Mouse (Mus musculus) embryo, embryonic 9.5 days (tissue): ENCODE results near the gene Ptpre.
"Not testable (repeated sequence)": the region's sequence is repeated elsewhere in the genome, so short reads cannot be mapped to it uniquely, and the experiment has no call there.

Experiments used
- DNase-seq: peaks from one replicate; pipeline ENCODE4 v3.0.0-alpha.2; 2017; ENCODE audit errors: extremely low spot score

Ptpre gene

DNA sequence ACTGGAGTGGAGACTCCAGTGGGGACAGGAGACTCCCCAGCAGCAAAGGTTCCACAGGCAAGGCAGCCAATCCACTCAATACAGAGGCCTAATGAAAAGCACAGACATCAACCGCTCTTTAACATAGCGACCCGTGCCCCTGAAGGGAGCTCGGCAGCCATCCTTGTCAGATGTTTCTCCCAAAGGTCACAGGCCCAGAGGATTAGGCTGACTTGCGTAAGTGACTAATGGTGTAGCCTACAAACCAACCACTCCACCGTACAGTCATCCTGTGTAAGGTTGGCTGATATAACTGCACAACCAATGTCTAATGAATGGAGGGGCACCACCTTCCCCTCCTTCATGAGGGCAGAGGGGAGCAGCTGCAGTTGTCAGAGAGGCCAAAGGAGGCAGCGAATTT is 152.1 kb downstream of the Ptpre start:
- no peak for DNase-seq

DNA sequence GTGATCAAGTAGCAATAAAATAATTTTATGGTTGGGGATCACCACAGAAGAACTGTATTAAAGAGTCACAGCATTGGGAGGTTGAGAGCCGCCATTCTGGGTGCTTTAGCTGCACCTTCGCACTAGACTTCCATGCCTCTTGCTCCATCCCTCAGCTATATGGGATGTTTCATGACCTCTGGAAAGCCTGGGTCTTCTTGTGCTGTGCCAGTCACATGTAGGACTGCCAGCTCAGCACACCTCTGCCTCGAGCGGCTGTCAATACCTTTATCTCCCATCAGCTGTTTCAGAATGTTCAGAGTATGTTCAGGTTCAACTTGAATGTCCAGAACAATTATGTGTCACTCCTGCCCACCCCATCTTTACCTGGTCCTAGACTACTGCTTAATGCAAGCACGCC is 154.7 kb downstream of the Ptpre start:
- no peak for DNase-seq

DNA sequence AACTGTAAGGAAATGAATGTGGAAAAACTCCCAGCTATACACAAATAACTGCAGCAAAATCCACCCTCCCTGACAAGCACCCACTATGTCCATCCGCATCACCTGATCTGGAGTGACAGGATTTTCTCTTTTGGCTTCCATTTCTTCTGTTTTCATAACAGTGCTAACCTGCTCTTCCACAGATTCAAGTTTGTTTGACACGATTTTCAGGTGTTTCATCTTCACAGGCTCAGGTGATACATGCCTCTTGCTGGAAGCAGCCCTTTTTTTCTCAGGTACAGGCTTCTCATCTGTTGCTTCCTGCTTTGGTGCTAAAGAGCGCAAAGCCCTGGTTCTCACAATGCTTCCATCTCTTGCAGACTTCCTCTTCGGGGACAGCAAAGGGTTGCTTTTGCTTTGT is 156.8 kb downstream of the Ptpre start:
- no peak for DNase-seq

DNA sequence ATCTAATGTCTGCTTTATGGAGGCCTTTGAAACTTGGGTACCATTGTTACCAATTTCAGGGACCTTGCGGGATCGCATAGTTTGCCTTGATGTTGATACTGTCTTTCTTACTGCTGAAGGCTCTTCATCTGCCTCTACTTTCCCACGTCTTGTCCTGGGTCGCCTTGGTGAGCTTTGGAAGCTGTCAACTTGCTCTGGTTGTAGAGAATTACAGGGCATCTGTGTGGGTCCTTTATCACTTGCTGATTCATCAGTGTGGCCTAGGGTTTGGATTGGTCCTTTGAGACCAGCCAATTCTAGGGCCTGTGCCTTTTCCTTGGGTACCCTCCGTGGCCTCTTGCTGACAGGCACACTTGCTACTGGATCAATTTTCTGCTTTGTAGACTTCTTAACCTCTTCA is 157.5 kb downstream of the Ptpre start:
- DNase-seq: no peak

DNA sequence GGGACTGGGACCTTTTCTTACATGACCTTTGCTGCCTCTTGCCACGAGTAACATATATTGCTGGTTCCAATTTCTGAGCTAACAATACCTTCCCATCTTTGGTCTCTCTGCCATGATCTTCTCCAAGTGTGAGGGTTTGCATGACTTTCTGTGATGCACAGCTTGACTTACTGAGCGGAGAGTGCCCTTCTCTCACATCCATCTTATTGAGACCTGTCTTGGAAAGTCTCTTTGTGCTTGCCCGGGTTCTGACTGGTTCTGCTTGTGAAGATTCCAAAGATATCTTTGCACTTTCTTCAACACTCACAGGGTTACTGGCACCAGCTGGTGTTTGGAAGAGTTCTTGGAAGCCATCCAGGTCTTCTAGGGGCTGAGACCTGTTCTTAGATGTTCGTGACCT is 158.8 kb downstream of the Ptpre start:
- DNase-seq: no peak

DNA sequence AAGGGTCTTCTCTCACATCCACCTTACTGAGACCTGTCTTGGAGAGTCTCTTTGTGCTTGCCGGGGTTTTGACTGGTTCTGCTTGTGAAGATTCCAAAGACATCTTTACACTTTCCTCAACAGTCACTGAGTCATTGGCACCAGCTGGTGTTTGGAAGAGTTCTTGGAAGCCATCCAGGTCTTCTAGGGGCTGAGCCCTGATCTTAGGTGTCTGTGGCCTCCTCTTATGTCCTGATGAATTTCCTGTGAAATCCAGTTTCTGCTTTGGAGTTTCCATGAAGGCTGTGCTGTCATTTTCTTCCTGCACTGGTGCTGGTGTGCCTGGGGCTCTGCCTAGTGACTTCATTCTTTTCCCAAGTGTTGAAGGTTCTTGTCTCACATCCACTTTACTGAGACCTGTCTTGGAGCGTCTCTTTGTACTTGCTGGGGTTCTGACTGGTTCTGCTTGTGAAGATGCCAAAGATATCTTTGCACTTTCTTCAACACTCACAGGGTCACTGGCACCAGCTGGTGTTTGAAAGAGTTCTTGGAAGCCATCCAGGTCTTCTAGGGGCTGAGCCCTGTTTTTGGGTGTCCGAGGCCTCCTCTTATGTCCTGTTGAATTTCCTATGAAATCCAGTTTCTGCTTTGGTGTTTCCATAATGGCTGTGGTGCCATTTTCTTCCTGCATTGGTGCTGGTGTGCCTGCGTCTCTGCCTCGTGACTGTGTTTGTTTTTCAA is 159.9 kb downstream of the Ptpre start:
- DNase-seq: not testable (repeated sequence)

DNA sequence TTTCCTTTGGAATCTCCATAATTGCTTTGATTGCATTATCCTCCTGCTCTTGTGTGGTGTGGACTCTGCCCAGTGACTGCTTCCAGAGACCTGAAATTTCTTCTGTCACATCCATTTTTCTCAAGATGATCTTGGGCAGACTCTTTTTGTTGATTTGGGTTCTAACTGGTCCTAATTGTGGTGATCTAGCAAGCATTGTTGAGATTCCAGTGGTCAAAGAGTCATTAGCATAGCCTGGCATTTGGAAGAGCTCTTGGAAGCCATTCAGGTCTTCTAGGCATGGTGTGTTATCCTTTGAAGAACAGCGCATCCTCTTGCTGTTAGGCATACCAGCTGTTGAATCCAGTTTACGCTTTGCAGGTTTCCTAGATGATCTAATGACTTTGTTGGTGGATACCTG is 161.1 kb downstream of the Ptpre start:
- DNase-seq: no peak

DNA sequence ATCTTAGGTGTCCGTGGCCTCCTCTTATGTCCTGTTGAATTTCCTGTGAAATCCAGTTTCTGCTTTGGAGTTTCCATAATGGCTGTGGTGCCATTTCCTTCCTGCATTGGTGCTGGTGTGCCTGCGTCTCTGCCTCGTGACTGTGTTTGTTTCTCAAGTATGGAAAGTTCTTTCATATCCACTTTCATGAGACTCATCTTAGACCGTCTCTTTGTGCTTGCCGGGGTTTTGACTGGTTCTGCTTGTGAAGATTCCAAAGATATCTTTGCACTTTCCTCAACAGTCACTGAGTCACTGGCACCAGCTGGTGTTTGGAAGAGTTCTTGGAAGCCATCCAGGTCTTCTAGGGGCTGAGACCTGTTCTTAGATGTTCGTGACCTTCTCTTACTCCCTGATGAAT is 162.1 kb downstream of the Ptpre start:
- not testable (repeated sequence) for DNase-seq

DNA sequence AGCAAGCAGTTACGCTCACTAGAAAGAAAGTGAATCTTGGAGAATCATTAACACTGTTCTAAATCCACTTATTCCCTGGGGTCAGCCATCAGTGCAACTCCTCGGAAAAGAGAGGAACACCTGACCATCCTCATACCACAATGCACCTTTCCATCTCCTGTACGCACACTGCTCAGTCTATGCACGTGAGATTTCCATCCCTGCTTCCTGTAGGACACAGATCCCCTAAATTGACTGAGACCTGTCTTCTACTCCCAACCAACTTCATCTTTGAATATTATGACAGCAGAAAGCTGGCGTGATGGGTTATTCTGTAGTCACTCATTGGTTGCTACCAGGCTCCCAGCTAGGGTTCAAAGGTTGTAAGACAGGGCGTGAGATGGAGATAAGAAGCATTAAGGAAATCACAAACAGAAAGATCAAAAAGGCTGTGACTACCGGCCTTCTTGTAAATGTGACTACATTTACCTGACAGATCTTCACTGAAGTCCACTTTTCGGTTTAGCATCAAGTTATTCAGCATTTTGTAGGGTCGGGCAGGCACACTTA is 166.4 kb downstream of the Ptpre start:
- DNase-seq: no peak

DNA sequence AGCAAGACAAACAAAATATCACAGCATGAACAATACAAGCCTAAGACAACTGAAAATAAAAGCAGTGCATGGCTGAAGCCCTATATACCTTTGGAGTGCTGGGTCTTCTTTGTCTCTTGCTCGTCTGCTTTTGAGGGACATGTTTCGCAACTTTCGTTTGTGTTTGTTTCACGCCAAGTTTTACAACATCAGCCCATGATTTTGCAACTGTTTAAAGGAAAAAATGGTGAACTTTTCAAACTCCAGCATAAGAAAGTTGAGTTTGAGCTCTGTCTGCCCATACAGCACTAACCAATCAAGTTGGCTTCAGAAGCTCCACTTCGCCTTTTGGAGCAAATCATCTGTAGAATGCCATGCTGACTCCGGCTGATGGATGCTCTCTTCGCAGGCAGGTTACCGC is 167.0 kb downstream of the Ptpre start:
- no peak for DNase-seq

DNA sequence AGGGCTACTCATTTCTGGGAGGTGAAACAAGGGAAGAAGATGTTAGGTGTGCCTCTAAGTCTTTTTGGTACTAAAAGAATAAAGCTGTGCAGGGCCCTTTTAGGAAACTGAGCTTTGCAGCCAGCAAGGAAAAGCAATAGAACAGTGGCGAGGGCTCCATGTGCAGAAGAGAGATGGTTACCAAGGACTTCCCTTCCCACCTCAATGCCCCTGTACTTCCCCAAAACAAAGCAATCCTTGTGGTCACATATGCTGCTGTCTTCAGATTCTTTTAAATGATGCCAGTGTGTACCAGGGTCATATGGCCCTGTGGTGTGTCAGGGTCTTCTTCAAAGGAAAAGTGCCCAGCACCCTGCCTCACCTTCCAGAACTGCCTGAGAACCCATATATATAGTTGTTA is 167.8 kb downstream of the Ptpre start:
- DNase-seq: no peak

DNA sequence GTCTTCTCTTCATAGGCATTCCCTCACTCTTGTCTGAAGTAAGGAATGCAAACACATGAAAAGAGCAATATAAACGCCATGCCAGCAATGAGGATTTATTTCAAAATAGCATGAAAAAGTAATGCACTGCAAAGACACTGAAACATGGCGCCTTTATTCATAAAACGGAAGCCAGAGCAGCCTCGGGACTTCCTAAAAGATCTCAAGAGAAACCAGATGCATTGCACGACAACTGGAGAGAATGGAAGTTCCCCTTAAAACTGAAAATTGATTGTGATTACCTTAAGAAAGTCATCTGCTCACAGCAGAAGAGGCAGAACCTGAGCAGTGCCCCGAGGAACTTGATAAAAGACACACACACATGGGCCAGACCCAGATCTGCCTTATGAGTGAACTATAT is 168.5 kb downstream of the Ptpre start:
- no peak for DNase-seq

DNA sequence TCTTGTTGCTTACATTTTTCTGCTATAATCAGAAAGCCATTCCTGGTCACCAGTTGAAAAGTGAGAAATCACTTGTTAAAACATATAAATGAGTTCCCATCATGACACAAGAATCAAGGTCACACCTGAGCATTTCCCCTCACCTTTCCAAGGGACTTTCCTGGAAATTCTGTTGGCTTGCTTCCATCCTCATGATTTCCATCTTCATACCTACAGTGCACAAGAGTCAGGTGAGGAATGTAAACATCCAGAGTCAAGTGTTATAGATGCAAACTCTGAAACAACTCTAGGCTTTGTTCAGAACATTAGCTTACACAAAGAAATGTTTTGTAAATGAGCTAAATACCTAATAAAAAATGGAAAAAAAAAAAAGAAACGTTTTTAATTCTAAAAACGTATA is 173.4 kb downstream of the Ptpre start:
- no peak for DNase-seq

DNA sequence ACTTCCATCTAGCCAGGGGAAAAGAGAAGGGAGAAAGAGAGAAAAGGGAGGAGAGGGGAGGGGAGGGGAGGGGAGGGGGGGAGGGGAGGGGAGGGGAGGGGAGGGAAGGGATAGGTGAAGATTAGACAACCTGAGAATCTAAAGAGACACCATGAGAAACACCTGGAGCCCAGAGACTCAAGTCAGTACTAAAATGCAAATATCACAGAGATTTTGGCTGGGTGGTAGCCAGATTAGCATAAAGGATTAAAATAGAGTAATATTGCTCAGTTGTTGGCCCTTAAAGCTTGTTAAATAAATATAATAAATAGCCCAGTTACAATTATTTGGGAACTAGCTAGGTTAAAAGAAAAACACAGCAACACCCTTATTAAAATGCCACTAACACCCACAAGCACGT is 175.3 kb downstream of the Ptpre start:
- no peak for DNase-seq

DNA sequence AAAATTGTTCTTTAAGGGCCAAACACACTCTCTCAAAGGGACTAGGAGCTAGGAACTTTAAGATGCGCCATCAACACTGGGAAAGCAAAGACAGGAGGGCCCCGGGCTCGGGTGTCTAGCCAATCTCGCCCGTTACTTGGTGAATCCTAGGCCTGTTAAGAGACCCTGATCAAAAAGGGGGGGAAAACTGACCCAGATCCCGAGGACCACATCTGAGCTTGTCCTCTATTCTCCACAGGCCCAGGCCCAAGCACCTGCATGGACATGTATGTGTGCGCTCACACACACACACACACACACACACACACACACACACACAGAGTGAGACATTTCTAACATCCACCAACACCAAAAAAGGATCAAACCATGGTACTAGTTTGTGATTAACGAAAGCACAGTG is 176.0 kb downstream of the Ptpre start:
- DNase-seq: no peak

DNA sequence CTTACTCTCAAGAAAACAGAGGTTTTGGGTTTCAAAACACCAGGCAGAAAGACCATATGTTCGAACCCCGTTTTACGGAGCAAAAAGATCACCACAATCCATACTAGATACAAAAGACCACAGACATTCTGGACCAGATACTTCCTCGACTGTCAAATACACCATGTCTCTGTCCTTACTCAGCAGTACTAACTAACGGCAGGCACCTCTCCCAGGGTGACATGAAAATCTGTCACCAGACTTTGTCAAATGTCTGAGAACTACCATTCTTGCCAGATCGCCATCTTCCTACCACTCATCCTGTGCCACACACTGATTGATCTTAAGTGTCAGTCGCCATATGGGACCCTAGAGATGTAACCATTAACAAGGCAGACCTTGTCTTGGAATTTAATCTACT is 177.9 kb downstream of the Ptpre start:
- DNase-seq: no peak

DNA sequence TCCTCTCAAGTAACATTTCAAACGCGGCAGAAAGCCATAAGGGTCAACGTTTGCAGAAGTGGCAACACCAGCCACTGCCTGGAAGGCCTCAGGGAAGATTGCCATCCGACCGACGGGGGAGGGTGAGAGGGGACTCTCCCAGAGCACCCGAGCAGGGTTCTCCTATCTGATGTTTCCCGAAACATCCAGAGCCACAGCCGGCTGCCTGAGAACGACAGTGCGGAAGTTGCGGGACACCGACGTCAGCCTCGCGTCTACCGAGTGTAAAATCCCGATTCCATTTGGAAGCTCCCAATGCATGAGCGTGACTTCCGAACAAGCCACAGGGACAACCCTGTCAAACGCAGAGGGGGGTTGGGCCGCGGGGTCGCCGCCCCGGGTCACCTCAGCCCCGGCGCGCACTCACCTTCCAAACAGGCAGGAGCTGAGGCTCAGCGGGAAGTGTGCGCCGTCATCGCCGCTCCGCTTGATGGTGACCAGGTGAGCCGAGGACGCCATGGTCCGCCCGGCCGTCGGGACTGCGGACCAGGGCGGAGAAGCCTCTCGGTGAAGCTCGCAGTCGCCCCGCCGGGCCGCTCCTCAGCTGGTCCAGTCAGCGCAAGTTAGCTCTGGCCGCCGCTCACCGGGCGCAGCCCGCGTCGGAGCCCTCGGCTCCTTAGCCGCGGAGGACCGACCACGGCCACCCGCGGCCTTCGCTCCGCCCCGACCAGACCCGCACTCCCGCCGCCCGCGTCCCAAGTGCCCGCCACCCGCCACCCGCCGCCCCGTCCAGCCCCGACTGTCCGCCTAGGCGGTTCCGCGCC is 178.6 kb downstream of the Ptpre start, which contains the start of gene Mki67:
Gene Mki67 (minus strand): TSS at position 720 of the 803 bp plus-strand sequence.
- DNase-seq: peak; percentile 60

DNA sequence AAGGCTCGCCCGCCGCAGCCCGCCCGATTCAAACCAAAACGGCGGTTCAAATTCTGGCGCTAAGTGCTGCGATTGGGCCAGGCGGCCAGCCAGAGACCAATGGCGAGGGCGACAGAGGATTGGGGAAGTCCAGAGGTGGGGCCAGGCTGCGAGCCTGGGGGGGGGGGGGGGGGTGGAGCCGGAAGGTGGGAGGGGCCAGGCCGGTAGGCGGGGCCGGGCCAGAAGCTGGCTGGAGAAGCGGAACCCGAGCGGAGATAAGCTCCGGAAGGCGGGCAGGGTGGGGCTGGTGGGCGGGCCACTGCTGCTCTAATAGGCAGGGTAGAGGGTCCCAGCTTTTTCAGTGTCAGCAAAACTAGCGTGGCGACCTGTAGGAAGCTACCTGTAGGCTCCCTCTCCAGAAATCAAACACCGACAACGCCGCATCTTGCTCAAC is 179.2 kb downstream of the Ptpre start:
- peak; percentile 99 for DNase-seq

DNA sequence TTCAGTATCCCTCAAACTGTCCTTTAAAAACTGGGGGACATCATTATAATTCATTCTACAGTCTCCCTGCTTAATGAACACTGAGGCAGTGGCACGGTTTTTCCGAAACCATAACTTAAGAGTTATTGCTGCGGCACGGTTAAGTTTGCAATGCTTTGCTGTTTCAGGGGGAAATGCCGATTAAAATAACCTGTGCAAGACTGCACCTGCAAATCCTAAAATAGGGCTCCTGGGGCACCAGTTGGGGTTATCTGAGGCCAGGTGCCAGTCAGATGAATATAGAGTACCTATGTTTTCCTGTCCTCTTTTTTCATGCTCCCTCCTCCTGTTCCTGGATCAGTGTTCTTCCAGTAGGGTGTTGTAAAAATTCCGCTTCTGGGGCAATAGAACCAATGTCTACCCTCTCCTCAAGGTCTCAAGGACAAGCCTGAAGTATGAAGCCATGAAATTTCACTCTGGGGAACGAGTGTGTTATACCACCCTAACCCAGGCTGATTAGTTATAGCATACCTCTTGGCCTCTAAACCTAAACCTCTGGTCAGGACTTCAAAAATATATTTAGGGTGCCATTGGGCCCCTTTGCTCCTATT is 179.8 kb downstream of the Ptpre start:
- DNase-seq: no peak

DNA sequence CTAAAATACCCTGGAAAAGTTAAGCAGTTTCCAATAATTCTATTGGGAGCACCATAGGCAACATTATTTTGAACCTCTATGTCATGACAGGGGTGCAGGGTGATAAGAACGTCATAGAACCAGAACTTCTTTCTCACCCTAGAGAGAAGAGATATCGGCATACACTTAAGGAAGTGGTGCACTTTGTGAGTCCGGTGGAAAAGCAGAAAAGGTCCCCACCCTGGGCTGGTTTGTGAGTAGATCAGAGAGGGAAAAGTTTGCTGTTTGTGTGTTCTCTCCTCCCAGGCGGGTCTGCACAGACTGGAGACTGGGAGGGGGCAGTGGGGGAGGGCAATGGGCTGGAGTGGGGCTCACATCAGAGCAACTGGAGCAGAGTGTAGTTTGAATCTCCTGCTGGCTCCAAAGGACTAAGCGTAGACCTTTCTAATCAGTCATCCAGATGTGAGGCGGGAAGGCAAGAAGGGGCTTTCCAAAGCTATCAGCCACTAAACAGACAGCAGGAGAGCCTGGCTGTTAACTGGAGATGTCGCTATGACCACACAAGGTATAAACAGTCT is 184.2 kb downstream of the Ptpre start:
- DNase-seq: no peak

DNA sequence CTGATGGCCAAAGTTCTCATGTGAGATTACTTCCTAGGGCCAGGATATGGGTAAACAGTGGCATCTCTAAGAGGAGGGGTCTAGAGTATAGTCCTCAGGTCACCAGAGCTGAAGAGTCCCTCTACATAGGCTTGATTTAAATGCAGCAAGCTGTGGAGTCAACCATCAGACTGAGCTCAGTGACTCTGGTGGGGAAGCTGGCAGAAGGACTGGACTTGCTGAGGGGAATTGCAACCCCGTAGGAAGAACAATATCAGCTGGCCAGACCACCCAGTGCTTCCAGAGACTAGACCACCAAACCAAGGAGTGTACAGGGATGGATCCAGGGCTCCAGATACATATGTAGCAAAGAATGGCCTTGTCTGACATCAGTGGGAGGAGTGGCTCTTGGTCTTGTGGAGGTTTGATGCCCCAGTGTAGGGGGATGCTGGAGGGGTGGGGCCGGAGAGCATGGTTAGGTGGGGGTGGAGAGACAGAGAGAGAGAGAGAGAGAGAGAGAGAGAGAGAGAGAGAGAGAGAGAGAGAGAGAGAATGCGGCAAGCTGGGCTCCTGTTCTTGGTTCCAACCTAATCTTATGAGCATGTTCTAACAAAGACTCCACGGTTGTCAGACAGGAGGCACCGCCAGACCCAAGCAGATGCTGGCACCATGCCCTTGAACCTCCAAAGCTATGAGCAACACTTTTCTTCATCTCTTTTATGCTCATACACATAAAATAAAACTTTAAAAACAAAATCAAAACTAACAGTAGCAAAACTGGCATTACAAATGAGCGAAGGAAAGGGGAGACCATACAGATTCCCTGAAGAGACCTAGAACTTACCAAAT is 184.9 kb downstream of the Ptpre start:
- no peak for DNase-seq
